Mouse (Mus musculus) bone marrow macrophage, adult 2 months (primary cell): ENCODE data around the gene Ccdc33.

ENCODE experiments used
- CTCF ChIP-seq: IDR thresholded peaks from 2 replicates; pipeline ENCODE4 v1.5.1; 2012; ENCODE audit warnings: low read depth, mild to moderate bottlenecking, low read length, moderate library complexity
- POLR2A ChIP-seq: IDR thresholded peaks from 2 replicates; pipeline ENCODE4 v1.6.1; 2012; ENCODE audit warnings: mild to moderate bottlenecking, low read depth, low read length, borderline replicate concordance

DNA sequence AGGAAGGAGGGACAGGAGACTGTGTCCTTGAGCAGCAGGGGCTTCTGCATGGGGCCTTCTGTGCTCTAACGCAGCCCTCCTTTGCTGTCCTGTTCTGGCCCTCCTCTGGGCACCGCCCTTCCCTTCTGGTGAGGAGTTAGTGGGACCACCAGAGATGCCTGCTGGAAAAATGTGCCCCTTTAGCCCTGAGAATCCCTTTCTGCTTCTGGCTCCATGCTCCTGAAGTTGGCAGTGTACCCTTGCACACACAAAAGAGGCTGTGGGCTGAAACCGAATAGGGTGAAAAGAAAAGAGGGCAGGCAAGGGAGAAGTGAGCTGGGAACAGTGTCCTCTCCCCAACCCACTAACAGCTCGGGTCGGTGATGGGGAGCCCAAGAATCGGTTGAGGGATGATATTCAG lies 69.4 kb downstream of the Ccdc33 start:
- TF ChIP-seq POLR2A (no peak), CTCF (no peak)
